Mouse (Mus musculus) spleen, adult 2 months (tissue): ENCODE data around the gene Glp1r.

ENCODE experiments used
- CTCF ChIP-seq: fragments of 200-500 bp; IDR thresholded peaks from 2 replicates; pipeline ENCODE4 v1.5.1; 2011; ENCODE audit warnings: mild to moderate bottlenecking, inconsistent platforms; ENCODE audit not compliant: insufficient read depth, insufficient read length, insufficient replicate concordance; ENCODE audit errors: extremely low read depth
- POLR2A ChIP-seq: fragments of 200-500 bp; IDR thresholded peaks from 2 replicates; pipeline ENCODE4 v1.6.1; 2011; ENCODE audit warnings: low read depth, low read length, inconsistent platforms

GRCm38 (mm10) chr17:30930827-30931226 lies 29.2 kb downstream of the Glp1r start:
- TF ChIP-seq CTCF, result no peak
- TF ChIP-seq POLR2A, result no peak
